Mouse (Mus musculus) cerebellum, adult 2 months (tissue): ENCODE results near the gene Lsm11. TPM values are rescaled to one million over a fixed set of nuclear protein-coding genes. Genes with fewer than 3 reads are reported as not detected.

Experiments used
- DNase-seq, 2 experiments: peaks; one replicate each; pipeline ENCODE4 v3.0.0; 2021
- H3K27ac ChIP-seq: fragments of 200-500 bp; 2 replicates; pipeline ENCODE4 v1.5.1; 2012; ENCODE audit warnings: low read length, control low read depth, inconsistent platforms; ENCODE audit not compliant: insufficient read depth
- H3K27me3 ChIP-seq: fragments of 200-500 bp; 2 replicates; pipeline ENCODE4 v1.6.1; 2012; ENCODE audit warnings: inconsistent platforms, mild to moderate bottlenecking, low read length, moderate library complexity; ENCODE audit not compliant: control insufficient read depth, insufficient read depth
- H3K4me1 ChIP-seq: fragments of 200-500 bp; 2 replicates; pipeline ENCODE4 v1.6.1; 2011; ENCODE audit warnings: low read length; ENCODE audit not compliant: control insufficient read depth, insufficient read depth
- H3K4me3 ChIP-seq: fragments of 200-500 bp; replicated peaks from 2 replicates; pipeline ENCODE3; 2011; ENCODE audit warnings: mild to moderate bottlenecking, low read depth, low read length, control low read depth; ENCODE audit not compliant: insufficient read depth
- CTCF ChIP-seq: fragments of 200-500 bp; IDR thresholded peaks from 2 replicates; pipeline ENCODE4 v1.5.1; 2011; ENCODE audit warnings: low read depth, mild to moderate bottlenecking, control low read depth, low read length, moderate library complexity, borderline replicate concordance; ENCODE audit not compliant: insufficient read depth
- POLR2A ChIP-seq: fragments of 200-500 bp; IDR thresholded peaks from 2 replicates; pipeline ENCODE4 v1.6.1; 2011; ENCODE audit warnings: low read length, control low read depth, borderline replicate concordance; ENCODE audit not compliant: insufficient read depth
- WGBS: fragments of 180-500 bp; shearing (Covaris S2); methylation state at CpG from one replicate; pipeline ENCODE4 v1.1.7; 2018; 5-methylcytosine and 5-hydroxymethylcytosine counted together
- polyA plus RNA-seq: library from polyadenylated mRNA; depleted of rRNA; stranded (reverse); fragments of >200 nt; gene quantifications from 2 replicates; pipeline ENCODE4 v1.2.3, GENCODE M21; 2012; rRNA removed

The Lsm11 gene
- 20.8 and 21.9 TPM in 2 replicates for polyA plus RNA-seq

DNA sequence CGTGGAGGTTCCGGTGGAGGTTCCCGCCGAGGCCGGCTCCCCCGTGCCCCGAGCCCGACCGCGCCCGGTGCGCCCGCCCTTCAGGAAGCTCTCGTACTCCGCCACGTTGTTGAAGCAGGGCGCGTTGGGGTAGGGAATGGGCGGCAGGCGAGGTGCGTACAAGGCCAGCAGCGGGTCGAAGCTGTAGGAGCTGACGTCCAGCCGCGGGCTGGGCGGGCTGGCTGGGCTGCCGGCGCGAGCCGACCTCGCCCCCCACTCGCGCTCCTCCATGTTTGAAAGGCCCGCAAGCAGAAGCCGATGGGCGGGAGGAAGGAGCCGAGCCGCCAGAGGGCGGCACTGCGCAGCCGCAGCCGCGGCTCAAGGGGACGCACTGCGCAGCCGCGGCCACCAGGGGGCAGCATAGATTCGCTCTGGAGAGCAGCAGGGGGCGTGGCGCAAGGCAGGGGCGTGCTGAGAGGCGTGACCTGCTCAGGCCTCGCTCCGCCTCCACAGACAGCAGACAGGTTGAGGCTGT lies at the start of gene Lsm11:
Gene Lsm11 (minus strand): TSS at position 293 of the 514 bp plus-strand sequence.
- H3K27ac ChIP-seq, result no peak within 1 kb of the TSS; the same call in 1 of the 2 replicates
- DNase-seq, result peak; percentile 92 to 99
- no peaks in the 10 kb centered on the region for H3K27me3 ChIP-seq
- H3K4me3 ChIP-seq, result peak within 1 kb of the TSS; percentile 85
- 1% methylated on average over 46 of the region's 55 CpGs for WGBS
- H3K4me1 ChIP-seq, result 0 out of 2 replicates have a peak, but pooled peaks cover 6% of the 10 kb centered on the region
- TF ChIP-seq CTCF (peak; percentile 96), POLR2A (no peak)

DNA sequence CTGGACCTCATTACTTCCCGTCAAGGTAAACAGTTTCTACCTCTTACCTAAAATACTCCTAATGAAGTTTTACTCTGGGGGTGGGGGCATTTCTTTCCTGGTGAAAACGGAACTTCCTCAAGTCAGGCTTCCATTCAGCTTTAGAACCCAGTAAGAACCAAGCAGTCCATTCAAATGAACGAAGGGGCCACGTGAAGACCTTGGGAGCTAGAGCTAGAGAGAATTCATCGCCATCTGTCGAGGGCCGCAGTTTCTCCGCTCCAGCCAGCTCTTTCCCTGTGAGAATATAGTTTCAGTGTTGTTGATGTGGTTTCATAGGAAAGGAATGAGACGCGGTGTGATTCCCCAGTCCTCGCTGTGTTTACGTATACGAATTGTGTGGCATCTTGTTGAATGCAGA lies 47.4 kb upstream of the Lsm11 start:
- 36% methylated on average over 13 of the region's 13 CpGs for WGBS
- TF ChIP-seq CTCF, result no peak
- no peak for TF ChIP-seq POLR2A
- no peak for DNase-seq
- Histone ChIP-seq H3K27ac (no peak overlapping the region), H3K27me3 (no peaks in the 10 kb centered on the region), H3K4me3 (no peak overlapping the region), H3K4me1 (0 out of 2 replicates have a peak, but pooled peaks cover 3% of the 10 kb centered on the region)

DNA sequence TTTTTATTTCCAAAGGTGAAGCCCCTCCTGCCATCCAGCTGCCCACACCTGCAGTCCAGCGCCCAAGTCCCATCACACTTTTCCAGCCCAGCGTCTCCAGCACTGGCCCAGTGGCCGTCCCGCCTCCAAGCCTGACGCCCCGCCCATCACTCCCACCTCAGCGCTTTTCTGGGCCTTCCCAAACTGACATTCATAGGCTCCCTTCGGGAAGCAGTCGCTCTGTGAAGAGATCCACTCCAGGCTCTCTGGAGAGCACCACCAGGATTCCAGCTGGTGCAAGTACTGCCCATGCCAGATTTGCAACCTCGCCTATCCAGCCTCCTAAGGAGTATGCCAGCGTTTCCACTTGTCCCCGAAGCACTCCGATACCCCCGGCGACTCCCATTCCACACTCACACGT lies 46.9 kb upstream of the Lsm11 start:
- no peak for TF ChIP-seq POLR2A
- TF ChIP-seq CTCF, result no peak
- DNase-seq, result no peak
- no peak overlapping the region for H3K27ac ChIP-seq
- H3K4me3 ChIP-seq, result no peak overlapping the region
- no peaks in the 10 kb centered on the region for H3K27me3 ChIP-seq
- H3K4me1 ChIP-seq, result 0 out of 2 replicates have a peak, but pooled peaks cover 3% of the 10 kb centered on the region
- WGBS, result 3% methylated on average over 16 of the region's 16 CpGs

DNA sequence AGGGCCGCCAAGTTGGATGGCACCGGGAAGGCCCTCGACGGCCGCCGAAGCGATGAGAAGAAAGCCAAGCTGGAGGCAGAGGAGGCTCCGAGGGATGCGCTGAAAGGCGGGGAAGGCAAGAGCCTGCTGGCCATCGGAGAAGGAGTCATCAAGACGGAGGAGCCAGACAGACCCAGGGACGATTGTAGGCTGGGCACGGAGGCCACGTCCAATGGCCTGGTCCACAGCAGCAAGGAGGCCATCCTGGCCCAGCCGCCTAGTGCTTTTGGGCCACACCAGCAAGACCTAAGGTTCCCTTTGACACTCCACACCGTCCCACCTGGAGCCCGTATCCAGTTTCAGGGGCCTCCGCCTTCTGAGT lies 36.1 kb upstream of the Lsm11 start:
- no peak overlapping the region for H3K4me3 ChIP-seq
- no peak for DNase-seq
- H3K27ac ChIP-seq, result no peak overlapping the region
- 46% methylated on average over 19 of the region's 19 CpGs for WGBS
- no peaks in the 10 kb centered on the region for H3K4me1 ChIP-seq
- TF ChIP-seq CTCF (no peak), POLR2A (no peak)
- H3K27me3 ChIP-seq, result peaks cover 1% of the 10 kb centered on the region; the same call in 1 of the 2 replicates

DNA sequence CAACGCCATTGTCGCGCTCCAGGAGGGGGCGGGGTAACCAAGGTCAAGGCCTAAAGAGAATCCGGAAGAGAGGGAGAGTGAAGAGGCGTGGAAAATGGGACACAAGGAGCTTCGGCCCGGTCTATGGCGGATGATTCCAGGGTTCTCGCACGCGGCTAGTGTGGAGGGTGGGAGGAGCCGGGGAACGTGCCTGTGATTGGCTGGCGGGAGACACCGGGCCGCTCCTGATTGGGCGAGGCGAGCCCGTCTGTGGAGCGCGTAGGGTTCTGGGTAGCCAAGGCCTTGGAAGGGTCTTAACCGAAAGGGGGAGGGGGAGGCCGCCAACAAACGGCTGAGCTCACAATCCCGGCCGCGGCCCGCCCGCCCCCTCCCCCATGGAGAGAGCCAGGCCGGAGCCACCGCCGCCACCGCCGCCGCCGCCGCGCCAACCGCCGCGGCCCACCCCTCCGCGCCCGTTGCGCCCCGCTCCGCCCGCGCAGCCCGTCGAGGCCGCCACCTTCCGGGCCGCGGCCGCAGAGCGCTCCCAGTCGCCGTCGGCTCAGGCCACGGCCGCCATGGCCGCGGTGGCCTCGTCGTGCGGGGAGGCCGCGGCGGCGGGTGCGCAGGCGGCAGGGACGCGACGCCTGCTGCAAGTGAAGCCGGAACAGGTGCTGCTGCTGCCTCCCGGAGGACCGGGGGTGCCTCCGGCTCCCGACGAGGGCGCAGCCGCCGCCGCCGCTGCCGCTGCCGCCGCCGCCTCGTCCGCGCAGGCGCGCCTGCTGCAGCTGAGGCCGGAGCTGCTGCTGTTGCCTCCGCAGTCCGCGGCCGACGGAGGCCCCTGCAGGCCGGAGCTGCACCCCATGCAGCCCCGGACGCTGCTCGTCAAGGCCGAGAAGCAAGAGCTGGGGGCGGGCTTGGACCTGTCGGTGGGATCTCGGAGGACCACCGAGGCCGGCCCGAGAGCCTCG lies 35.5 kb upstream of the Lsm11 start, which contains the start of gene Sox30:
Gene Sox30 (plus strand): TSS at position 365 of the 947 bp plus-strand sequence.
- no peak for TF ChIP-seq CTCF
- no peak for TF ChIP-seq POLR2A
- H3K4me1 ChIP-seq, result no peaks in the 10 kb centered on the region
- peak within 1 kb of the TSS; percentile 34 for H3K4me3 ChIP-seq
- peaks cover 1% of the 10 kb centered on the region; the same call in 1 of the 2 replicates for H3K27me3 ChIP-seq
- DNase-seq, result peak in 1 of 2 experiments; percentile 11
- WGBS, result 8% methylated on average over 89 of the region's 115 CpGs
- no peak within 1 kb of the TSS for H3K27ac ChIP-seq

DNA sequence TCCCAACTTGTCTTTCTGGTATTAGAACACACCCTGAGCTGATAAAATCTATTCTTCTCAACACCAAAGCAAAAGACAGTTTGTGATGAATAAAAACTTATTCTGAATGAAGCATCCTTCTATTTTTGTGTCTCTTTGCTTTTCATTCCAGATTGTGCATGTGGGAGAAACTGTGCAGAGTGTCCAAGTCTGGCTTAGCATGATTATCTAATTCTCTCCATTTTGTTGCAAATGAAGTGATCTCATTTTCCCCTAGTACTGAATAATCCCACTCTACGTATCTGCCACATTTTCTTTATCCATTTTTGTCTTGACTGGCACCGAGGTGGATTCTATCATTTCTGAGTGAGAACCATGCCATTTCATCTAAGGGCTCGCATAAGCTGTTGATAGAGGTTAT lies 31.3 kb upstream of the Lsm11 start:
- Histone ChIP-seq H3K4me1 (no peaks in the 10 kb centered on the region), H3K27ac (no peak overlapping the region), H3K4me3 (no peak overlapping the region), H3K27me3 (no peaks in the 10 kb centered on the region; the same call in 1 of the 2 replicates)
- TF ChIP-seq CTCF, result no peak
- TF ChIP-seq POLR2A, result no peak
- WGBS, result 79% methylated on average over 3 of the region's 3 CpGs
- DNase-seq, result no peak

DNA sequence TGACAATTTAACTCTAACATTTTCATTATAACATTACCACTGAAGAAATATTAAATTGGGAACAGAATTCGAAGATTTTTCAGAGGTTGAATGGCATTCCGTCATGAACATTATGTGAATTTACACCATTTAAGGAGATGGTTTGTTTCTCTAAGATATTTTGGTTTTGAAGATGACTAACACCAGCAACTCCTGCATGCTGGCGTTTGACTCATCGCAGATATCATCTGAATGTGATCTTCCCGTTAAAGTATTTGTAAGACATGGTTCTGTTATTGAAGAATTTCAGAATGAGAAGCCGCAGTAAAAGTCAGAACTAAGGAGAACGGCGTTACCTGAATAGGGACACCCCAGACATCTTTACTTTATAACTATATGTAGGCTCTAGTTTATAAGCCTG lies 29.7 kb upstream of the Lsm11 start:
- no peak overlapping the region for H3K4me3 ChIP-seq
- H3K27ac ChIP-seq, result no peak overlapping the region
- 89% methylated on average over 8 of the region's 8 CpGs for WGBS
- no peaks in the 10 kb centered on the region for H3K4me1 ChIP-seq
- no peak for DNase-seq
- no peaks in the 10 kb centered on the region for H3K27me3 ChIP-seq
- no peak for TF ChIP-seq POLR2A
- TF ChIP-seq CTCF, result no peak

DNA sequence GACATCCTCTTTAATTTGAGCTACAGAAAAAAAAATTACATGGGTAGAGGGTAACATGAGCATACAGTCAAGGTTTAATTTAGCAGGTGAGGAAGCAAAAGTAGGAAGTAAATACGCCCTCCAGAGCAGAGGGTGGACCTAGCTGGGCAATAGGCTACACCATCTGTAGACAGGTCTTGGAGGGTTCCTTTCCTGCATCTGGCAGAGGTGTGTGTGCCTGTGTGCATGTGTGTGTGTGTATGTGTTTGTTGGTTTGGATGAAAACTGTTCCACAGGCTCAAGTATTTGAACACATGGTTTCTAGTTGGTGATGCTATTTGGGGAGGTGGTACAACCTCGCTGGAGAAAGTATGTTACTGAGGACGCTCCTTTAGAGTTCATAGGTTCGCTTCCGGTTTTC lies 28.9 kb upstream of the Lsm11 start:
- DNase-seq, result no peak
- 85% methylated on average over 5 of the region's 5 CpGs for WGBS
- Histone ChIP-seq H3K27me3 (no peaks in the 10 kb centered on the region), H3K4me1 (no peaks in the 10 kb centered on the region), H3K27ac (no peak overlapping the region), H3K4me3 (no peak overlapping the region)
- TF ChIP-seq CTCF (no peak), POLR2A (no peak)
